Mouse (Mus musculus): Measurements from ENCODE around the gene Klra3. TPM values are rescaled to one million over a fixed set of nuclear protein-coding genes. Genes with fewer than 3 reads are reported as not detected.
"Not testable (repeated sequence)": the region's sequence is repeated elsewhere in the genome, so short reads cannot be mapped to it uniquely, and the experiment has no call there.

The Klra3 gene
- total and polyA plus RNA-seq, 2 experiments, result not detected

- H3K4me1 ChIP-seq (ENCODE audit: control insufficient read depth, insufficient read depth, low read length), result no peaks in the 10 kb centered on the region
- DNase-seq (ENCODE audit: extremely low read depth, low read depth, low spot score), result no peak
- no peak overlapping the region for H3K4me3 ChIP-seq (ENCODE audit: insufficient read depth, low read depth, low read length)
- H3K9ac ChIP-seq (ENCODE audit: low read depth, low read length), result no peak overlapping the region
- H3K27me3 ChIP-seq (ENCODE audit: control insufficient read depth, insufficient read depth, low read length), result no peaks in the 10 kb centered on the region
- no peaks in the 10 kb centered on the region for H3K36me3 ChIP-seq (ENCODE audit: control insufficient read depth, insufficient read depth, low read length)
- TF ChIP-seq CTCF (IDR thresholded peaks at IDR 0.05; ENCODE audit: low read depth, low read length) (no peak), POLR2A (IDR thresholded peaks at IDR 0.05; ENCODE audit: extremely low read depth, insufficient read depth, low read length) (no peak)
- no peaks in the 10 kb centered on the region for H3K79me2 ChIP-seq (ENCODE audit: control insufficient read depth, insufficient read depth, low read length)
- no peak overlapping the region for H3K27ac ChIP-seq (replicated peaks; ENCODE audit: insufficient read depth, low read depth, low read length)
Observed at GRCm38 (mm10) chr6:130287984-130288649, 49.3 kb downstream of the Klra3 start.

DNA sequence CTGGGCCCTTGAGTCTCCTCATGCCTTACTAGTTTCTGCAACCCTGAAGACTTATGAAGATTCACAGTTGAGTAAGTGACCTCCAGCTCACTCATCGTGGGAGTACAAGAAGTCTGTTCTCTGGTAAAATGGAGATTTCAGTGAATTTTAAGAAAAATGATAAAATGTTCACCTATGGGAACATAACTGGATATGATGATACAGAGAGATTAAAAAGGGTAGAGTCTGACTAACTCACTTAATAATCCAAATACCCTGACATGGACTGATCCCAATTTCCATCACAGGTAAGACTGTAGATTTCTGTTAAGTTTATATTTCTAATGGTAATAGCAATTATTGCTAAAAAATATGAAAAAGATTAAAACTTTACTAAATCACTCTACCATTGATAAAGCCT, 55.5 kb downstream of the Klra3 start, which contains the start of gene Klra10:
Gene Klra10 (minus strand): TSS at position 101 of the 400 bp plus-strand sequence.
- not testable (repeated sequence) for H3K4me3 ChIP-seq (ENCODE audit: insufficient read depth, low read depth, low read length); H3K4me1 ChIP-seq (ENCODE audit: control insufficient read depth, insufficient read depth, low read length); H3K27me3 ChIP-seq (ENCODE audit: control insufficient read depth, insufficient read depth, low read length); H3K27ac ChIP-seq (replicated peaks; ENCODE audit: insufficient read depth, low read depth, low read length); H3K79me2 ChIP-seq (ENCODE audit: control insufficient read depth, insufficient read depth, low read length); H3K36me3 ChIP-seq (ENCODE audit: control insufficient read depth, insufficient read depth, low read length); H3K9ac ChIP-seq (ENCODE audit: low read depth, low read length); DNase-seq (ENCODE audit: extremely low read depth, low read depth, low spot score)
- 48% methylated on average over 1 of the region's 1 CpGs for WGBS

Other genes with a start within 250 kb of the Klra3 start
- gene Klra8, start 207.7 kb downstream of the Klra3 start, total RNA-seq (2014; rRNA removed), result not detected in 2 replicates
- gene Klra8, start 207.7 kb downstream of the Klra3 start, polyA plus RNA-seq (2012; rRNA removed), result not detected in 2 replicates
- 0.20 TPM in 1 of 2 replicates, not detected in the other for gene Klra9, start 144.5 kb downstream of the Klra3 start, total RNA-seq (2014; rRNA removed)
- gene Klra9, start 144.5 kb downstream of the Klra3 start, polyA plus RNA-seq (2012; rRNA removed), result not detected in 2 replicates
- 0.27 TPM in 1 of 2 replicates, not detected in the other for gene Klra7, start 104.3 kb downstream of the Klra3 start, total RNA-seq (2014; rRNA removed)
- gene Klra7, start 104.3 kb downstream of the Klra3 start, polyA plus RNA-seq (2012; rRNA removed), result not detected in 2 replicates
- gene Klra10, start 55.6 kb downstream of the Klra3 start, total RNA-seq (2014; rRNA removed), result not detected in 2 replicates
- not detected in 2 replicates for gene Klra10, start 55.6 kb downstream of the Klra3 start, polyA plus RNA-seq (2012; rRNA removed)
- gene Klra1, start 49.3 kb upstream of the Klra3 start, total RNA-seq (2014; rRNA removed), result 0.09 and 0.40 TPM in 2 replicates
- gene Klra1, start 49.3 kb upstream of the Klra3 start, polyA plus RNA-seq (2012; rRNA removed), result not detected in 2 replicates

Data from liver, adult 2 months (tissue).